Mouse (Mus musculus) stomach, embryonic 14.5 days (tissue): ENCODE measurements around the gene Eif4enif1. TPM values are rescaled to one million over a fixed set of nuclear protein-coding genes. Genes with fewer than 3 reads are reported as not detected.
A peak's percentile ranks its signal among the peaks of the same experiment; 100 is the strongest.
"Not testable (repeated sequence)": the region's sequence is repeated elsewhere in the genome, so short reads cannot be mapped to it uniquely, and the experiment has no call there.

Source experiments
- ATAC-seq: fragments of 200-750 bp; cut with Nextera tagmentation; 2 replicates; pipeline ENCODE4 v1.8.0; 2017; ENCODE audit warnings: low read depth, moderate TSS enrichment; ENCODE audit not compliant: insufficient number of reproducible peaks, insufficient read depth, low FRiP score
- H3K27ac ChIP-seq: fragments of 300-500 bp; sonication (generic); 2 replicates; pipeline ENCODE4 v1.5.1; 2014; ENCODE audit warnings: mild to moderate bottlenecking, low read length, moderate library complexity, mixed read lengths
- H3K27me3 ChIP-seq: fragments of 300-500 bp; sonication (generic); 2 replicates; pipeline ENCODE4 v1.6.1; 2014; ENCODE audit warnings: low read length, control low read depth, mixed read lengths; ENCODE audit not compliant: control insufficient read depth, insufficient read depth
- H3K36me3 ChIP-seq: fragments of 300-500 bp; sonication (generic); 2 replicates; pipeline ENCODE4 v1.6.1; 2014; ENCODE audit warnings: mild to moderate bottlenecking, control low read depth, low read length, moderate library complexity, mixed read lengths; ENCODE audit not compliant: control insufficient read depth, insufficient read depth
- H3K4me1 ChIP-seq: fragments of 300-500 bp; sonication (generic); 2 replicates; pipeline ENCODE4 v1.6.1; 2014; ENCODE audit warnings: low read length, control low read depth, mixed read lengths; ENCODE audit not compliant: control insufficient read depth, insufficient read depth
- H3K4me2 ChIP-seq: fragments of 300-500 bp; sonication (generic); replicated peaks from 2 replicates; pipeline ENCODE4 v1.6.1; 2014; ENCODE audit warnings: low read depth, low read length, control low read depth
- H3K4me3 ChIP-seq: fragments of 300-500 bp; sonication (generic); 2 replicates; pipeline ENCODE4 v1.5.1; 2014; ENCODE audit warnings: low read depth, low read length, control low read depth
- H3K9ac ChIP-seq: fragments of 300-500 bp; sonication (generic); replicated peaks from 2 replicates; pipeline ENCODE4 v1.6.1; 2014; ENCODE audit warnings: low read depth, mild to moderate bottlenecking, control low read depth, low read length, moderate library complexity, mixed read lengths
- H3K9me3 ChIP-seq: fragments of 300-500 bp; sonication (generic); 2 replicates; pipeline ENCODE4 v1.6.1; 2016; ENCODE audit warnings: low read depth, low read length, control low read depth; ENCODE audit not compliant: control insufficient read depth
- WGBS: fragments of 180-500 bp; shearing (Covaris S2); extraction: QIAGEN DNeasy Blood & Tissue Kit; methylation state at CpG from one replicate; pipeline ENCODE4 v1.1.7; 2014; 5-methylcytosine and 5-hydroxymethylcytosine counted together
- polyA plus RNA-seq: library from polyadenylated mRNA; unstranded; fragments of >200 nt; fragmentation: Nextera tagmentation; extraction: Ambion mirVana; gene quantifications from 2 replicates; pipeline ENCODE4 v1.2.1, GENCODE M21; 2014

Eif4enif1 gene
- polyA plus RNA-seq, 1 experiment from 2014 or later, result 62.7 TPM

DNA sequence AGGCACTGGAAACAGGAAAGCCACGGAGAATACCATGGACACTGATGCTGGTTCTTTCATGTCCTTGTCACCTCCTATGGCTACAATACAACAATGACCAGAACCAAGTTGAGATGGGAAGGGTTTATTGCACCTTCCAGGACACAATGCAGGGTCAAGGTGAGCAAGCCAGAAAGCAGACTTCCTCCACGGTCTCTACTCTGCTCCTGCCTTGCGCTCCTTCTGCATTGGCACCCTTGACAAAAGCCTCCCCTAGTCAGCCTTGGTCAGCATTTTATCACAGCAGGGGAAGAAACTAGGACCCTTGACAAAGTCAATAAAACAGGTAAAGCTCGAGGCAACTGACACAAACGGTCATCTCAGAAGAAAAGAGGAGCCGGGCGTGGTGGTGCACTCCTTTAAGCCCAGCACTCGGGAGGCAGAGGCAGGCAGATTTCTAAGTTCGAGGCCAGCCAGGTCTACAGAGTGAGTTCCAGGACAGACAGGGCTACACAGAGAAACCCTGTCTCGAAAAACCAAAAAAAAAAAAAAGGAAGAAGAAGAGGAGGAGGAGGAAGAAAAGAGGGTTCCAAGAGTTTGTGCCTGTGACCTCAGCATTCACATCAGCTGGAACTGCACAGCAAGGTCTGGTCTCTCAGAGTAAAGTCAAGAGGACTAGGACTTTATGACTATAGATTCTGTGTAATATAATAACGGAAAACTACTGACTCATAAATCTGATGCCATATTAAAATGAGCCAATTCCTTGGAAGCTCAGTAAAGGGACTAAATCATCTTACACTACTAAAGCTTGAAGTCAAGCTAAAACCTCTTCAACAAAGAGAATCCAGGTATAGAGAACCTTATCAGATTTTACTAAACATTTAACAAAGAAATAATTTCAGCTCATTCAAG lies 28.5 kb upstream of the Eif4enif1 start:
- not testable (repeated sequence) for H3K4me3 ChIP-seq, H3K27me3 ChIP-seq, H3K4me1 ChIP-seq, H3K4me2 ChIP-seq, H3K9ac ChIP-seq, H3K27ac ChIP-seq, H3K9me3 ChIP-seq, H3K36me3 ChIP-seq
- WGBS, result 80% methylated on average over 11 of the region's 11 CpGs
- ATAC-seq, result peak; percentile 42

DNA sequence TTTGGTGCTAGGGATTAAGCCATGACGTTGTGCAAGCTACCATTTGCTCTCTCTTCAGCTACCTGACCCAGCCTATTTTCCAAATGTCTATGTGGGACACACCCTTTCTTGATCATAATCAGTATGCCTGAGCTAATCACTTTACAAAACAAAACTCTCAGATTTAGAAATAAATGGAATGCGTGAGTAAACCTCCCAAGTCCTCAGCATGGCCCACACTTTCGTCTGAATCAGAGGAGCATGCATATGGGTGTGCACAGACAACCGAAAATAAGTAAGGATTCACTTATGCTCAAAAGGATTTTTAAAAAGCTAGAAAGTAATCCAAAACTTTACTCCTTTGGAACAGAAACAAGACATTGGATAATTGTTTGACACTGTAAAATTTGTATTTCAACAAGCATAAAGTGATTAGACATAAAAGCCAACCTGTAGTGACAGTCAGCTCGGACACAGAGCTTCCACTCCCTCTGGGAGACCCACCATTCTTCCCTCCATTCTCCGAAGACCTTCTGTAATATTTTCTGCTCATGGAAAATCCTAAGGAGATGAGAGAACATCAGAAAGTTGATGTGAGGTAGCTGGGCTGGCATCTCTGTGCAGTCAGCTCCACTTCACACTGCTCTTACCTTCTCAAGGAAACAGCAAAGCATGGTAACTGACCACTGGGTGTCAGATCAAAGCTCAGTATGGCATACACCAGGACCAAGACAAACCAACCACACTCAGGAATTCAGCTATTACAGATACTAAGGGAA lies 23.0 kb upstream of the Eif4enif1 start:
- not testable (repeated sequence) for H3K27ac ChIP-seq, H3K4me3 ChIP-seq, H3K4me1 ChIP-seq, H3K4me2 ChIP-seq, ATAC-seq, H3K9me3 ChIP-seq, H3K9ac ChIP-seq, H3K27me3 ChIP-seq, H3K36me3 ChIP-seq
- WGBS, result 81% methylated on average over 6 of the region's 6 CpGs

DNA sequence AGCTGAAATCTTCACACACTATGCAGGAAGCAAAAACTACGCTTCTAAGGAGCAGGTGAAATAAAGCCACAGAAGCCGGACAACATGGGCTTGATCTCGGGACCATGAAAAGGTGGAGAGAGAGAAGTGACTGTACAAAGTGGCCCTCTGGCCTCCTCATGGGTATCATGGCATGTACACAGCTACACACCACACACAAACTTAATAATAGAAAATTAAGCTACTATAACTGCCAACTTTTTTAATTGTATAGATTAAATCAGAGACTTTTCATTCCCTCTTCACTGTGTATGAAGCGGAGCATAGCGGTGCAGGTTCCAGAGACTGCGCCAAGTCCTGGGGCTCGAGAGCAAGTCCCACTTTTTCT lies 22.5 kb upstream of the Eif4enif1 start:
- not testable (repeated sequence) for H3K4me2 ChIP-seq, H3K4me3 ChIP-seq, H3K9me3 ChIP-seq, H3K27me3 ChIP-seq, H3K9ac ChIP-seq, ATAC-seq, H3K36me3 ChIP-seq, H3K4me1 ChIP-seq, H3K27ac ChIP-seq
- 87% methylated on average over 7 of the region's 7 CpGs for WGBS

DNA sequence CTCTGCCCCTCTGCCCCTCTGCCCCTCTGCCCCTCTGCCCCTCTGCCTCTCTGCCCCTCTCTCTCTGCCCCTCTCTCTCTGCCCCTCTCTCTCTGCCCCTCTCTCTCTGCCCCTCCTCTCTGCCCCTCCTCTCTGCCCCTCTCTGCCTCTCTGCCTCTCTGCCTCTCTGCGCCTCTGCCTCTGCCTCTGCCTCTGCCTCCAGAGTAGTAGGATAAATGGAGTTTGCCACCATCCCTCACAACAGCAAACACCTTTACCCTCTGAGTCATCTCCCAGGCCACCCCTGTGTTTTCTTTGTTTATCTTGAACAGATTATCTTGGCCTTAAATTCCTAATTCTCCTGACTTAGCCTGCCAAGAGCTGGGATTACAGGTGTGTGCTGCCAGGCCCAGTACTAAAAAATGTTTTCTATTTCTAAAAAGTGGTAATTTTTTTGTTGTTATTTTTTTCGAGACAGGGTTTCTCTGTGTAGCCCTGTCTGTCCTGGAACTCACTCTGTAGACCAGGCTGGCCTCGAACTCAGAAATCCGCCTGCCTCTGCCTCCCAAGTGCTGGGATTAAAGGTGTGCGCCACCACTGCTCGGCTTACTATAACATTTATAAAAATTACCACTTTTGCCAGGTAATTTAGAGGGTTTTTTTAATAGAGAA lies 21.6 kb upstream of the Eif4enif1 start:
- 76% methylated on average over 6 of the region's 6 CpGs for WGBS

DNA sequence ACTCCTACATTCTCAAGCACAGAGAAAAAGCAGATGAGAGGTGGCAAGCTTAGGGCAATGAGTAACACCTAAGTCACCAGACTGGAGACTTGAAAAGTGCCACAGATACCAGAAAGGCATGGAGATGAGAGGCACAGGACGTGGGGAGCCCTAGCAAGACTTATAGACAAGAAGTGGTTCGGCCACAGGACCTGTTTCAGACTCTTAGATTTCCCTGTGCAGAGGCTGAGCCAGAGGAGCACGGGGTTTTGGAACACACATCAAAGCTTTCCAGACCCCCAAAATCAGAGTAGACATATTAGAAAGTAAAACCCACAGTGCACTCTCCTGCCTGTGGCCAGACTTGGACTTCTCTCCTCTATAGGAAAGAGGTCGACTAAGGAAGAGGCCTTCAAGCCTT lies 20.9 kb upstream of the Eif4enif1 start:
- H3K9ac ChIP-seq, H3K36me3 ChIP-seq, H3K27ac ChIP-seq, ATAC-seq, H3K4me3 ChIP-seq, H3K4me1 ChIP-seq, H3K4me2 ChIP-seq, H3K9me3 ChIP-seq, H3K27me3 ChIP-seq: not testable (repeated sequence)
- 61% methylated on average over 4 of the region's 4 CpGs for WGBS

More for the DNA sequence above, 21.6 kb upstream of the Eif4enif1 start:
- H3K27me3 ChIP-seq, H3K4me1 ChIP-seq, H3K9me3 ChIP-seq, H3K36me3 ChIP-seq, ATAC-seq, H3K4me2 ChIP-seq, H3K27ac ChIP-seq, H3K4me3 ChIP-seq, H3K9ac ChIP-seq: not testable (repeated sequence)

DNA sequence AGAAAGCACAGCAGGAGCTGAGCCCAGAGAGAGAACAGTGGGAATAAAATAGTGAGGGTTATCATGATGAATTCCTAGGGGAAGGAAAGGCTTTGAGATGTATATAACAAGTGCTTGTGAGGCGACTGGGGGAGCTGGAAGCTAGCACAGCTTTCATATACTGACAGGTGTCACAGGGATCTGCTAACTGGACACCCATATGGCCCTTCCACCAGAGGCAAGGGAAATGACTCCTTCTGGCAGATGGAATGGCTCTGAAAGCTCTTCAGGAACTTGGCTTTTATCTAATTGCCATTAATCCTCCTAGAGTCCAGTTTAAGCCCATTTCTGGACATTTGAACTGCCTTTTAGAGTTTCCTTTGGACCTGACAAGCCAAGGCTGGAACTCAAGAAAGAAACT lies 20.2 kb upstream of the Eif4enif1 start:
- H3K27ac ChIP-seq, H3K4me1 ChIP-seq, H3K36me3 ChIP-seq, ATAC-seq, H3K27me3 ChIP-seq, H3K9me3 ChIP-seq, H3K9ac ChIP-seq, H3K4me2 ChIP-seq, H3K4me3 ChIP-seq: not testable (repeated sequence)
- 45% methylated on average over 1 of the region's 1 CpGs for WGBS

DNA sequence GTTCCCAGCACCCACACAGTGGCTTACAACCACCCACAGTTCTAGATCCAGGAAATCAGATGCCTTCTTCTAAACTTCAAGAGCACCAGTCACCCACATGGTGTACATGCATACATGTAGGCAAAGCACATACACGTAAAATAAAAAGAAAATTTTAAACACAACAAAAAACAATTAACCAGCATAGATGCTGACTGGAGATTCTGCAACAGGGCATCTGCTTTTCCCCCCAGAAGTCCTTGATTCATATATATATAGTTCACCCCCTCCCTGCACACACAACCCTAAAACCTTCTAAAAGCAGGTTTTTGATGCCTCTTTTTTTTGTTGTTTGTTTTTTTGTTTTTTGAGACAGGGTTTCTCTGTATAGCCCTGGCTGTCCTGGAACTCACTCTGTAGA lies 19.5 kb upstream of the Eif4enif1 start:
- H3K27me3 ChIP-seq, H3K4me3 ChIP-seq, H3K27ac ChIP-seq, H3K4me1 ChIP-seq, H3K9ac ChIP-seq, H3K36me3 ChIP-seq, ATAC-seq, H3K9me3 ChIP-seq, H3K4me2 ChIP-seq: not testable (repeated sequence)
- 90% methylated on average over 1 of the region's 1 CpGs for WGBS

DNA sequence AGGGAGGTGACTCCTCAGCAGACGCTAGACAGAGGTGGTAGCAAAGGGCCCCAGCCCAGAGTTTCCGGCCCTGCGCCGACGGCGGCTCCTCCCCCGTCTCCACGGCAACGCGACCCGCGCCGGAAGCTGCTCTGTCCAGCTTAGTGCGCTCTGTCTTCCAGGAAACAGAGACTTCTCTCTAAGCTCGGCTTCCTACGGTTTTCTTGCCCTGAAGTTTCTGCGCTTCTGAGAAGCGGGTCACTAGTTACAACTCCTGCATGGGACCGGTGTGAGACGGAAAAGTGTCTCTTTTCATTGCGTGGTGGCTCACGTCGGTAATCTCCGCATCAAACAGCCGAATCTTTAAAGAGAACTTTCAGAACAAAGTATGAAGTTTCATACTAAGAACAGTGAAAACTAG lies 8.8 kb upstream of the Eif4enif1 start, which contains the start of gene Sfi1:
Gene Sfi1 (minus strand): TSS at position 101 of the 400 bp plus-strand sequence.
- Histone ChIP-seq H3K9ac (no peak within 1 kb of the TSS), H3K27me3 (no peaks in the 10 kb centered on the region), H3K4me2 (no peak within 1 kb of the TSS), H3K4me3 (no peak within 1 kb of the TSS), H3K4me1 (no peaks in the 10 kb centered on the region), H3K9me3 (no peaks in the 10 kb centered on the region), H3K27ac (no peak within 1 kb of the TSS), H3K36me3 (no peaks in the 10 kb centered on the region)
- no peak for ATAC-seq
- WGBS, result 86% methylated on average over 25 of the region's 25 CpGs
